Mouse (Mus musculus) spleen, adult 2 months (tissue): ENCODE measurements around the gene Hmgb4. TPM values are rescaled to one million over a fixed set of nuclear protein-coding genes. Genes with fewer than 3 reads are reported as not detected.

Experiments
- DNase-seq, 2 experiments: peaks; one replicate each; pipeline versions ENCODE4 v3.0.0 to v3.0.0-alpha.2; 2012 to 2021; ENCODE audit warnings: low spot score in 2 of 2, low read depth in 1 of 2
- H3K27ac ChIP-seq: fragments of 200-500 bp; 2 replicates; pipeline ENCODE4 v1.5.1; 2012; ENCODE audit warnings: low read length, inconsistent platforms; ENCODE audit not compliant: insufficient read depth
- H3K27me3 ChIP-seq: fragments of 200-500 bp; 2 replicates; pipeline ENCODE4 v1.6.1; 2012; ENCODE audit warnings: mild to moderate bottlenecking, moderate library complexity, low read length, inconsistent platforms; ENCODE audit not compliant: control insufficient read depth, insufficient read depth
- H3K36me3 ChIP-seq: fragments of 200-500 bp; 2 replicates; pipeline ENCODE4 v1.6.1; 2012; ENCODE audit warnings: mild to moderate bottlenecking, low read length, inconsistent platforms; ENCODE audit not compliant: control insufficient read depth, insufficient read depth
- H3K4me1 ChIP-seq: fragments of 200-500 bp; 2 replicates; pipeline ENCODE4 v1.6.1; 2011; ENCODE audit warnings: inconsistent platforms; ENCODE audit not compliant: control insufficient read depth, insufficient read depth, insufficient read length
- H3K4me3 ChIP-seq: fragments of 200-500 bp; 2 replicates; pipeline ENCODE4 v1.5.1; 2011; ENCODE audit warnings: mild to moderate bottlenecking, inconsistent platforms; ENCODE audit not compliant: insufficient read depth, insufficient read length; ENCODE audit errors: extremely low read depth
- CTCF ChIP-seq: fragments of 200-500 bp; IDR thresholded peaks from 2 replicates; pipeline ENCODE4 v1.5.1; 2011; ENCODE audit warnings: mild to moderate bottlenecking, inconsistent platforms; ENCODE audit not compliant: insufficient read depth, insufficient read length, insufficient replicate concordance; ENCODE audit errors: extremely low read depth
- POLR2A ChIP-seq: fragments of 200-500 bp; IDR thresholded peaks from 2 replicates; pipeline ENCODE4 v1.6.1; 2011; ENCODE audit warnings: low read depth, low read length, inconsistent platforms
- WGBS: fragments of 180-500 bp; shearing (Covaris S2); methylation state at CpG from one replicate; pipeline ENCODE4 v1.1.7; 2018; 5-methylcytosine and 5-hydroxymethylcytosine counted together
- polyA plus RNA-seq: library from polyadenylated mRNA; depleted of rRNA; stranded (reverse); fragments of >200 nt; gene quantifications from 2 replicates; pipeline ENCODE4 v1.2.3, GENCODE M21; 2012

Gene Hmgb4
- polyA plus RNA-seq, 1 experiment, result not detected

DNA sequence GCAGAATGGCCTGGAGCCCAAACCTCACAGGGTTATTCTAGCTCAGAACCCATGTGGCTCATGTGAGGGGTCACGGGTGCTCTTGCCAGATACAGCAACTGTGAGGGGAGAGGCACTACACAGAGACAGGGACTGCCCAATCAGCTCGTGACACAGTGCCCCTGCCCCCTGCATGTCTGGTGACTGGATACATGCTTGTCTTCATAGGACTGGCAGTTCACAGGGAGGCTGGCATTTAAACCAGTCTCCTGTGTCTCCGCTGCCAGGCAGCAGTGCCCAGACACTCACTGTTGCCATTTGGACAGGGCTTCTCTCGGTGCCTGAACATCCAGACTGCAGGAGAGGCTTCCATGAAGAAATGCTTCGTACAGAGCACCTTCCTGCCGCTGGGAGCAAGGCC, 11.7 kb upstream of the Hmgb4 start:
- Histone ChIP-seq H3K27ac (no peak overlapping the region), H3K36me3 (no peaks in the 10 kb centered on the region), H3K27me3 (no peaks in the 10 kb centered on the region), H3K4me1 (no peaks in the 10 kb centered on the region), H3K4me3 (no peak overlapping the region)
- WGBS, result 68% methylated on average over 6 of the region's 6 CpGs
- TF ChIP-seq CTCF, result no peak
- no peak for TF ChIP-seq POLR2A
- DNase-seq, result no peak

DNA sequence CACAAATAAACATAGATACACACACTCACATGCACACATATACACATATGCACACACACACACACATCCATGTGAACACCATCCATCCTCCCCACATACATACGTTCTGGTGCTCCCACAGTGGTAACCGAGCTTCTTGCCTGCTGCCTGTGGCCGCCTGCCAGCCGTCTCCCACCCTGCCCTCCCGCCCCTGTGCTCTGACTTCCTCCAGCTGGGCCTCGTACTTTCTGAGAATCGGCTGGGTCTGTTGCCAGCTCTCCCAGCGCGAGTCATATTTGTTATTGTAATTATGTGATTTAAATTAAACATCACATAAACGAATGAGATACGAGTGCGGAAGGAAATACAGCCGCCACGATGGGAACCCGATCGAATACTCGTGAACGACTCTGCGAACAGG, 10.2 kb upstream of the Hmgb4 start:
- no peak overlapping the region for H3K4me3 ChIP-seq
- 80% methylated on average over 19 of the region's 19 CpGs for WGBS
- H3K27ac ChIP-seq, result no peak overlapping the region
- DNase-seq, result no peak
- no peaks in the 10 kb centered on the region for H3K27me3 ChIP-seq
- no peaks in the 10 kb centered on the region for H3K36me3 ChIP-seq
- TF ChIP-seq CTCF (no peak), POLR2A (no peak)
- no peaks in the 10 kb centered on the region for H3K4me1 ChIP-seq

DNA sequence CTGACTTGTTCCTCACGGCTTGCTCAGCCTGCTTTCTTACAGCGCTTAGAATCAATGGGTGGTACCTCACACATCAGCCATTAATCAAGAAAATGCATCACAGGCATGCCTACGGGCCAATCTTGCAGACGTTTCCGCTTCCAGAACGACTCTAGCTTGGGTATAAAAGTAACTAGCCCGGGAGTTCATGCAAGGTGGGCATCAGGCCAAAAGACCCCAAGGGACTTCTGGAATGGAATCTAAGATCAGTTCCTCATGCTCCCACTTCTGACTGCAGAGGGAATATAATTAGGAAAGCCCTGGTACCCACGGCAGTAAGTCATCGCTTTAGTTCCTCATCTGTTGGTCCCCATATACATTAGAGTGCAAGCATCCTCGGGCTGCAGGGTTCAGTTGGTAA, 9.4 kb upstream of the Hmgb4 start:
- no peaks in the 10 kb centered on the region for H3K36me3 ChIP-seq
- no peak for DNase-seq
- TF ChIP-seq CTCF (no peak), POLR2A (no peak)
- 84% methylated on average over 10 of the region's 10 CpGs for WGBS
- no peak overlapping the region for H3K27ac ChIP-seq
- no peak overlapping the region for H3K4me3 ChIP-seq
- no peaks in the 10 kb centered on the region for H3K27me3 ChIP-seq
- no peaks in the 10 kb centered on the region for H3K4me1 ChIP-seq

DNA sequence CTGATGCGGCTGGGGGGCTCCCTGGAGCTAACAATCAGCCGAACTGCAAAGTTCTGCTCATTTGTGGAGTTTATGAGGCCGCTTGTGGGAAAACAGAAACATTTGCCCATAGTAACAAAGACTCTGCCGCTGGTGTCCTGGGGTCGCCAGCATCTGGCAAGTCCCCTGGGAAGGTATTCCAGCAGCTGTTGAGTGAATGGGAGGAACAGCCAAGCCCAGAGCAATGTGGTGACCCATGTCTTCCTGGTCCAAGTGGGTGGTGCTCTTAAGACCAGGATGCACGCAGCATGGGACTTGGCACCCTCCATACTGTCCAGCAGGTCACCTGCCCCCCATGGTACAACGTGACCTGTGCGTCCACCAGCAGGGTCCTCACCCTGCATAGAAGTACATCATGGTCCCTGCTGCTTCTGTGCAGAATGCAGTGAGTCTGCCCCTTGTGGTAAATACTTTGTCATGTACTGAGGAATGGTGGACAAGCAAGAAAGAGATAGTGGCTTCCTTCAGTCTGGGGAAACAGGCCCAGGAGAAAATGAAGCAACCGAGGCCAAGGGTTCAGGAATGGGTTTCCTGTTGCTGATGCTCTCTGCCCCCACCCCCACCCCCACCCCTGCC, 8.6 kb upstream of the Hmgb4 start:
- H3K4me3 ChIP-seq, result no peak overlapping the region
- WGBS, result 86% methylated on average over 9 of the region's 9 CpGs
- no peaks in the 10 kb centered on the region for H3K4me1 ChIP-seq
- no peak for DNase-seq
- no peaks in the 10 kb centered on the region for H3K27me3 ChIP-seq
- no peaks in the 10 kb centered on the region for H3K36me3 ChIP-seq
- TF ChIP-seq CTCF (no peak), POLR2A (no peak)
- H3K27ac ChIP-seq, result no peak overlapping the region

DNA sequence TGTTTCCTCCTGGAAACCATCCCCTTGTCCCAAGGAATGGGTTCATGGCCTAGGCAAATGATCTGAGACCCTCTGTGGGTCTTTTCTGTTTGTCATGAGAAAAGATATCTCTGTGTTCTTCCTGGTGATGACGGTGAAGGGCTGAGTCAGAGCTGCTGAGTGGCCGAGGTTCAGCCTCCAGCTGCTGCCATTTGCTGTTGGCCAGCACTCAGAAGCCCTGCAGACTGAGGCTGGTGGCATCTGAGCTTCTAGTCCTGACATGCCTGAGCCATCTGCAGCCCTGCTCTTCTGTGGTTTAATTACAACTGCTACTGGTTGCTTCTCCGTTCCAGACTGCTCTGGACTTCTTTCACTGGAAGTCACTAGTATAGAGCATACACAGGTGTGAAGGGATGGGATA, 4.6 kb upstream of the Hmgb4 start:
- WGBS, result 82% methylated on average over 3 of the region's 3 CpGs
- DNase-seq, result no peak
- no peak overlapping the region for H3K4me3 ChIP-seq
- no peak overlapping the region for H3K27ac ChIP-seq
- no peaks in the 10 kb centered on the region for H3K27me3 ChIP-seq
- no peaks in the 10 kb centered on the region for H3K36me3 ChIP-seq
- H3K4me1 ChIP-seq, result no peaks in the 10 kb centered on the region
- TF ChIP-seq POLR2A, result no peak
- TF ChIP-seq CTCF, result no peak

DNA sequence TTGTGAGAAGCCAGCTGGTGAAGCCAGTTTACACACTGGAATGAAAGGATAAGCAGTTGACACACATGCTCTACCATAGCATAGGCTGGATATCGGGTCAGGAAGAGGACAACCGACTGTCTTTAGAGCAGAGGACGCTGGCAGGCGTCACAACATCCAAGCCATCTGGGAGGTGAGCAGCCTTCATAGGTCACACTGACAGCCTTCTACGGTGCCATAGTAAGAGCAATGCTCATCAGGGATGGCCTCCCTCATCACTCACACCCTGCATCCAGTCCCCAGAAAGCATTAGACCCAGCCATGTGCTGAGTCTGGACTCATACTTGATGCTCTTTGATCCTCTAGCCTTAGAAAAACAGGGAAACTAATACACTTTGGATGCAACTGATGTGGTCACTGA, 3.7 kb upstream of the Hmgb4 start:
- Histone ChIP-seq H3K4me3 (no peak overlapping the region), H3K4me1 (no peaks in the 10 kb centered on the region), H3K27ac (no peak overlapping the region), H3K27me3 (no peaks in the 10 kb centered on the region), H3K36me3 (no peaks in the 10 kb centered on the region)
- TF ChIP-seq POLR2A, result no peak
- TF ChIP-seq CTCF, result no peak
- 89% methylated on average over 5 of the region's 5 CpGs for WGBS
- no peak for DNase-seq

DNA sequence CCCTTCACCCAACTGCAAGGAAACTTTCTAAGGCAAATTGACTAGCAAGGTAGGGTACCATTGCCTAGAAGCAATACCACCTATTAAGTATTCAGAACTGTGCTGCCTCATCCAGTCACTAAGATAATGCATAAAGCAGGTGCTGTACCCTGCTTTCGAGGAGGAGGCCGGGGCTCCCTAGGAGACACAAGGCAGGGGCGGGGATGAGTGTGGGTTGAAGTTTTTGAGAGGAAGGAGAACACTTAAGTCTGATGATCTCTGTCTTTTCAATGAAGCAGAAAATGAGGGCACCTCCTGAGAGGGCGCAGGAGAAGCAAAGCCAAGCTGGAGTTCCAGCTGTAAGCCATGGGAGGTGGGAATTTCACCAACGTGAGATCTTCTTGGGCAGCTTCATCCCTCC, 1.5 kb downstream of the Hmgb4 start:
- Histone ChIP-seq H3K36me3 (no peaks in the 10 kb centered on the region), H3K27me3 (no peaks in the 10 kb centered on the region), H3K4me1 (no peaks in the 10 kb centered on the region), H3K4me3 (no peak overlapping the region), H3K27ac (no peak overlapping the region)
- no peak for TF ChIP-seq CTCF
- TF ChIP-seq POLR2A, result no peak
- 75% methylated on average over 5 of the region's 5 CpGs for WGBS
- no peak for DNase-seq

DNA sequence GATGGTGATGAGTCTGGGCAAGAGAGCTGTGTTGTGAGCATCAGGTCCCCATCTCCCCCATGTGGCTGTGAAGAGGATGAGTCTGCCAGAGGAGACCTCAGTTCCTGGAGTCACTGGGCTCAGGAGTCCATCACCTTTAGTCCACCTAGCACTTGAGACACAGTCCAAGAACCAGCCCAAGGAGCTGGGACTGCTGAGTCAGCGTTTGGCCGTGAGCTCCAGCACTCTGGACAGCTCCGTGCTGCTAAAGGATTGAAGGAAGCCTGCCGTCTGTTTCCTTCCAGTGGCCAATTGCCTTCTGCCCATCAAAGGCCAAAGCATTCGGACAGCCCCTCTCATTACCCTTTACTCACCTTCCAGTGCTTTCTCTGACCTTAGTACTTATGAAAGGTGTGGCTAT, 12.1 kb downstream of the Hmgb4 start:
- no peaks in the 10 kb centered on the region for H3K27me3 ChIP-seq
- H3K36me3 ChIP-seq, result no peaks in the 10 kb centered on the region
- H3K27ac ChIP-seq, result no peak overlapping the region
- 17% methylated on average over 5 of the region's 5 CpGs for WGBS
- TF ChIP-seq CTCF, result no peak
- no peak for TF ChIP-seq POLR2A
- no peak overlapping the region for H3K4me3 ChIP-seq
- H3K4me1 ChIP-seq, result no peaks in the 10 kb centered on the region
- DNase-seq, result no peak
